Mouse (Mus musculus): ENCODE results near the gene Ctnnbl1. TPM values are rescaled to one million over a fixed set of nuclear protein-coding genes. Genes with fewer than 3 reads are reported as not detected.
A peak's percentile ranks its signal among the peaks of the same experiment; 100 is the strongest.

Gene Ctnnbl1
- polyA plus RNA-seq, 1 experiment from 2014 or later = 89.4 TPM

DNA sequence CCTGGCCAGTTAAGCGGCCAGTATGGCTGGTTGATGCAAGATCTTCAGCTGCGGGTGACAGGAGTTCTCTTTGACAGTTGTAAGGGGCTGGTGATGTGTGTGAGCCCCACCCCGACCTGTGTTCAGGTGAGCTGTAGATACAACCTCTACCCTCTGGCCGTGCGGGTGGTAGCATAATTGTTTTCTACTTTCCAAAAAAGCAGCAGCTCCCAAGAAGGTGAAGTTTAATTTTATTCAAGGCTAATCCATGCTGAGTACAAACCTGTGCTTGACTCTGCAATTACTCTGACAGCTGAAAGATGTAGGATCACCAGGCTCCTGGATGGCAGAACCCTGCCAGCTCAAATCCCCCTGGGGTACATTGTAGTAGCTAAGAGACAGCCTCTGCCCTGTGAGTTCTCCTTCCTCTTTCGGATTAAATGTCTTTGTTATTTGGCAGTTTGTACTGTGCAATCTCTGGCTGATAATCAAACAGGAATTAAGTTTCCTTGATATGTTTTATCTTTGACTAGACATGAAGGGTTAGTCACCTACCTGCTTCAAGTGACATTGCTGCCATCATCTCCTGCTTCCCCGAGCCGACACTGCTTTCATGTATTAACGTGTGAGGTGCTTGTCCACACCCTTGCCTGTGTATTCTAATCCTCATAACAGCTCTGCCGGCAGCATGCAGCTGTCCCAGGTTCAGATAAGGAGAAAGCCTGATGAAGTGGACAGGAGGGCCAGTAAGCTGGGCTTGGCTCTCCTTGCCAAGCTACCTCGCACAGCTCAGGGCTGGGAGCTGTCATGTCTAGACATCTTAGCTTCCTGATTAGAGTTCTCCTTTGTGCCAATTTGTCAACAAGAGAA, 77.1 kb downstream of the Ctnnbl1 start:
- Histone ChIP-seq H3K4me3 (ENCODE audit: low read depth, low read length) (no peak overlapping the region), H3K4me1 (ENCODE audit: control insufficient read depth, insufficient read depth, low read length) (no peaks in the 10 kb centered on the region), H3K36me3 (ENCODE audit: control insufficient read depth, insufficient read depth, low read length) (peaks cover 36% of the 10 kb centered on the region), H3K4me2 (ENCODE audit: low read length) (no peak overlapping the region), H3K9ac (ENCODE audit: low read length) (no peak overlapping the region), H3K9me3 (replicated peaks; ENCODE audit: control insufficient read depth, low read length) (no peaks in the 10 kb centered on the region), H3K27ac (ENCODE audit: low read depth, low read length) (no peak overlapping the region), H3K27me3 (replicated peaks; ENCODE audit: control insufficient read depth, insufficient read depth, low read length) (no peaks in the 10 kb centered on the region)
- no peak for ATAC-seq
- no peak for DNase-seq (ENCODE audit: low spot score)
- WGBS = 79% methylated on average over 11 of the region's 11 CpGs

DNA sequence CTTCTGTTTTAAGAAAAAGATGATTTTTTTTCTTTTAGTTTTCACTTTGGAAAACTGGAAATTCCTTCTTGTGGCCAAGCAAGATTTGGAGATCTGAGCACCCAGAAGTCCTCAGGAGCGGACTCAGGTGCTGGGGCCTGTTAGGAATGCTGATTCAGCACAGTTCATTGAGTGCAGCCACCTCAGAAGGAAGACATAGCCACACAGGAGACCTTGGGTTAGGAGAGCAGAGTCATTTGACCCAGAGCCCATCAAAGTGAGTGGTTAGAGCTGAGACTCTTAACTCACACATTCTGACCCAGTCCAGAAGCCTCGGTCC, 77.7 kb downstream of the Ctnnbl1 start:
- Histone ChIP-seq H3K9me3 (replicated peaks; ENCODE audit: control insufficient read depth, low read length) (no peaks in the 10 kb centered on the region), H3K27ac (ENCODE audit: low read depth, low read length) (no peak overlapping the region), H3K36me3 (ENCODE audit: control insufficient read depth, insufficient read depth, low read length) (peaks cover 39% of the 10 kb centered on the region), H3K4me3 (ENCODE audit: low read depth, low read length) (no peak overlapping the region), H3K9ac (ENCODE audit: low read length) (no peak overlapping the region), H3K4me2 (ENCODE audit: low read length) (no peak overlapping the region), H3K27me3 (replicated peaks; ENCODE audit: control insufficient read depth, insufficient read depth, low read length) (no peaks in the 10 kb centered on the region), H3K4me1 (ENCODE audit: control insufficient read depth, insufficient read depth, low read length) (no peaks in the 10 kb centered on the region)
- 94% methylated on average over 2 of the region's 2 CpGs for WGBS
- no peak for DNase-seq (ENCODE audit: low spot score)
- no peak for ATAC-seq

DNA sequence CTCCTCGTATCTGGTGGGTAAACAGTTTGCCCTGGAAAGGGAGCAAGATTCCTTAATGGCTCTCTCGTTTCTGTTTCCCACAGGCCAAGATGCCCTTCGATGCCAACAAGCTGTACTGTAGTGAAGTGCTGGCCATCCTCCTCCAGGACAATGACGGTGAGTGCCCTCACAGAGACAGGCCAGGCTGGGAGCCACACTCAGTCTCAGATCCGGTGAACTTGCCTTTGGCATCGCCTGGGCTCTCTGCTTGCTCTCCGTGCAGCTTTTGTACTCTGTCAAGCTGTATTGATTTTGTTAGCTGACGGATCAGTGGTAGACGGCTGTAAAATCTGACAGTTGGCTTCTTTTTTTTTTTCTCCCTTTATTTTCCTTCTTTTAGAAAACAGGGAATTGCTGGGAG, 80.5 kb downstream of the Ctnnbl1 start:
- DNase-seq (ENCODE audit: low spot score) = no peak
- no peak overlapping the region for H3K4me3 ChIP-seq (ENCODE audit: low read depth, low read length)
- H3K36me3 ChIP-seq (ENCODE audit: control insufficient read depth, insufficient read depth, low read length) = peaks cover 34% of the 10 kb centered on the region
- H3K9me3 ChIP-seq (replicated peaks; ENCODE audit: control insufficient read depth, low read length) = no peaks in the 10 kb centered on the region
- WGBS = 80% methylated on average over 9 of the region's 9 CpGs
- ATAC-seq = no peak
- H3K27me3 ChIP-seq (replicated peaks; ENCODE audit: control insufficient read depth, insufficient read depth, low read length) = no peaks in the 10 kb centered on the region
- H3K4me1 ChIP-seq (ENCODE audit: control insufficient read depth, insufficient read depth, low read length) = 0 out of 2 replicates have a peak, but pooled peaks cover 3% of the 10 kb centered on the region
- no peak overlapping the region for H3K9ac ChIP-seq (ENCODE audit: low read length)
- no peak overlapping the region for H3K4me2 ChIP-seq (ENCODE audit: low read length)
- no peak overlapping the region for H3K27ac ChIP-seq (ENCODE audit: low read depth, low read length)

DNA sequence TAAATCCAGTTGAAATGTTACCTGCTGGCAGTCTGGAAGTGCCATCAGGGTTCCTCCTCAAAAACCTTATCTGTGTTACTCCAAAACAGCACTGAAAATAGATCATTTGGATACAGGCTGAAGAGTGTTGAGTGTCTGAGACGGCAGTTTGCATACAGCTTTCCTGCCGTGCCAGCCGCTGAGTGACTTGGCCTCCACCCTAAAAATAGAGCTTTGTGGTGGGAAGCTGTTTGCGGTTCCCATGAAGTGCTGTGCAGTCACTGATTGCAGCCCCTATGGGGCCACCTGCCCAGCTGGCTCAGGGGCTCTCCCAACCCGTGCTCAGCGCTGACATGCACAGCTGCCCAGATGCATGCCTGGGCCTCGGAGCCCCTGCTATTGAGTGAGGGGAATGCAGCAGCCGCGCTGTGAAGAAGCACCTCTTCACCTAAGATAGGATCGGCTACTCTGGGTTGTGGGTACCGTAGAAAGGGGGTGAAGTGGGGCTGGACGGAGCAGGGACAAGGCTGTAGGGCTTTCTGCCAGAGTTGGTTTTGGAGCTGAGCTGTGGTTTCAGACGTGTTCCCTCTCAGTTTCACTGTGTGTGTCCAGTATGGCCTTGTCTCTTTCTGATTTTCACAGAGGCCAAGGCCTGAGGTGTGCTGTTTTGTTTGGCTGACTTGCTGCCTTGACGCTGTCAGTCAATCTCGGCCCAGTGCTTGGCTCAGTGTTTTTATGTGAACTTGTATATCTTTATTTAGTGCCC, 81.5 kb downstream of the Ctnnbl1 start:
- no peak overlapping the region for H3K4me3 ChIP-seq (ENCODE audit: low read depth, low read length)
- 0 out of 2 replicates have a peak, but pooled peaks cover 3% of the 10 kb centered on the region for H3K4me1 ChIP-seq (ENCODE audit: control insufficient read depth, insufficient read depth, low read length)
- 84% methylated on average over 15 of the region's 15 CpGs for WGBS
- no peak for ATAC-seq
- no peaks in the 10 kb centered on the region for H3K9me3 ChIP-seq (replicated peaks; ENCODE audit: control insufficient read depth, low read length)
- DNase-seq (ENCODE audit: low spot score) = no peak
- no peaks in the 10 kb centered on the region for H3K27me3 ChIP-seq (replicated peaks; ENCODE audit: control insufficient read depth, insufficient read depth, low read length)
- H3K36me3 ChIP-seq (ENCODE audit: control insufficient read depth, insufficient read depth, low read length) = peaks cover 34% of the 10 kb centered on the region
- no peak overlapping the region for H3K9ac ChIP-seq (ENCODE audit: low read length)
- no peak overlapping the region for H3K27ac ChIP-seq (ENCODE audit: low read depth, low read length)
- H3K4me2 ChIP-seq (ENCODE audit: low read length) = no peak overlapping the region

DNA sequence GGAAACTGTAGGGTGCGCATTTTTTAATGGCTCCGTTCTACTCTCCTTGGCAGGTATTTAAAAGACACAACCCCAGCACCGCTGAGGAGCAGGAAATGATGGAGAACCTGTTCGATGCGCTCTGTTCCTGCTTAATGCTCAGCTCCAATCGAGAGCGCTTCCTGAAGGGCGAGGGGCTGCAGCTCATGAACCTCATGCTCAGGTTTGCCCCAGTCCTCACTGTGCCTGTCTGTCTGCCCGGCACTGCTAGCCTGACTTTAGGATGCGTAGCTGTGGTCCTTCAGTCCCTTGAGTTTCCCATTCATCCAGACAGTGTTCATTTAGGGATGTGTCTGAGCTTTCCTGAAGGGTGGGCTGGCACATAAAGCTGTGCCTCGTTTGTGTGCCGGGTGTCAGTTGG, 82.2 kb downstream of the Ctnnbl1 start:
- DNase-seq (ENCODE audit: low spot score) (no peak), ATAC-seq (no peak)
- Histone ChIP-seq H3K27ac (ENCODE audit: low read depth, low read length) (no peak overlapping the region), H3K4me1 (ENCODE audit: control insufficient read depth, insufficient read depth, low read length) (0 out of 2 replicates have a peak, but pooled peaks cover 3% of the 10 kb centered on the region), H3K36me3 (ENCODE audit: control insufficient read depth, insufficient read depth, low read length) (peaks cover 37% of the 10 kb centered on the region), H3K27me3 (replicated peaks; ENCODE audit: control insufficient read depth, insufficient read depth, low read length) (no peaks in the 10 kb centered on the region), H3K4me3 (ENCODE audit: low read depth, low read length) (no peak overlapping the region), H3K9ac (ENCODE audit: low read length) (no peak overlapping the region), H3K9me3 (replicated peaks; ENCODE audit: control insufficient read depth, low read length) (no peaks in the 10 kb centered on the region), H3K4me2 (ENCODE audit: low read length) (no peak overlapping the region)
- 88% methylated on average over 12 of the region's 12 CpGs for WGBS

DNA sequence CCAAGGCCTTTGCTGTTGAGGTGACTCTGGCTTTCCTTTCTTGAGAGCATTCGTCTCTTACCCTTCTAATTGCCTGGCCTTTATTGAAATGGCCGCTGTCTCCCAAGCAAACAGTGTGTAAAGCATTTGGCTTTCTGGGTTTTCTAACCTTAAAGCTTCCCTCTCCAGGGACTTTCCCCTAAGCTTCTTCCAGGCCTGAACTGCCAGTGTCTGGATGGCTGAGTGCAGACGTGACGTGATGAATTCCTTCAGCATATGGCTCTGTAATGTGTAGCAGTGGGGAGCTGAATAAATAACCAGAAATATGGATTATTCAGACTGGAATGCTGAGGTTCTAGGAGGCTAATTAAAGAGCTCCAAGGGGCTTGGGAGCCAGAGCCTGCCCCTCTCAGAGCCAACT, 84.1 kb downstream of the Ctnnbl1 start:
- H3K9ac ChIP-seq (ENCODE audit: low read length) = no peak overlapping the region
- WGBS = 25% methylated on average over 4 of the region's 4 CpGs
- H3K27me3 ChIP-seq (replicated peaks; ENCODE audit: control insufficient read depth, insufficient read depth, low read length) = no peaks in the 10 kb centered on the region
- DNase-seq (ENCODE audit: low spot score) (peak; percentile 49), ATAC-seq (no peak)
- peaks cover 36% of the 10 kb centered on the region for H3K36me3 ChIP-seq (ENCODE audit: control insufficient read depth, insufficient read depth, low read length)
- no peak overlapping the region for H3K4me3 ChIP-seq (ENCODE audit: low read depth, low read length)
- H3K9me3 ChIP-seq (replicated peaks; ENCODE audit: control insufficient read depth, low read length) = no peaks in the 10 kb centered on the region
- peak overlapping the region; percentile 69 for H3K27ac ChIP-seq (ENCODE audit: low read depth, low read length)
- H3K4me2 ChIP-seq (ENCODE audit: low read length) = no peak overlapping the region
- H3K4me1 ChIP-seq (ENCODE audit: control insufficient read depth, insufficient read depth, low read length) = 0 out of 2 replicates have a peak, but pooled peaks cover 3% of the 10 kb centered on the region

DNA sequence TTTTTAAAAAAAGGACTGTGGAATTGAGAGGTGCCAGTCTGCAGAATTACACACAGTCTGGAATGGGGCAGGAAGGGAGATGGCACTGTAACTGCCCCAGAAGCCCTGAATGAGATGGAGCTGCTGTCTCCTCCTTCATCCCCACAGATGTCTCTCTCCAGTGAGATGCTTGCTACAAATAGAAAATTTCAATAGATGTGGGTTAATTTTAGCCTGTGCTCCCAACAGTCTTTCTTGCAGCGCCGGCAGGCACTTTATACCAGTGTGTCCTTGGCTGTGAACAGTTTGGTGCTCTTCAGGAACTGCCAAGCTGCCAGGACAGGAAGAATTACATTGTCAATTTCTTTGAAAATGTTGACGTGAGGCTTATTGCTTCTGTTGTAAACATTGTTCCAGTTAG, 86.3 kb downstream of the Ctnnbl1 start:
- WGBS = 78% methylated on average over 3 of the region's 3 CpGs
- Histone ChIP-seq H3K4me3 (ENCODE audit: low read depth, low read length) (no peak overlapping the region), H3K4me1 (ENCODE audit: control insufficient read depth, insufficient read depth, low read length) (0 out of 2 replicates have a peak, but pooled peaks cover 3% of the 10 kb centered on the region), H3K4me2 (ENCODE audit: low read length) (no peak overlapping the region), H3K27me3 (replicated peaks; ENCODE audit: control insufficient read depth, insufficient read depth, low read length) (no peaks in the 10 kb centered on the region), H3K36me3 (ENCODE audit: control insufficient read depth, insufficient read depth, low read length) (peaks cover 26% of the 10 kb centered on the region), H3K27ac (ENCODE audit: low read depth, low read length) (no peak overlapping the region), H3K9ac (ENCODE audit: low read length) (no peak overlapping the region), H3K9me3 (replicated peaks; ENCODE audit: control insufficient read depth, low read length) (no peaks in the 10 kb centered on the region)
- DNase-seq (ENCODE audit: low spot score) (no peak), ATAC-seq (no peak)

DNA sequence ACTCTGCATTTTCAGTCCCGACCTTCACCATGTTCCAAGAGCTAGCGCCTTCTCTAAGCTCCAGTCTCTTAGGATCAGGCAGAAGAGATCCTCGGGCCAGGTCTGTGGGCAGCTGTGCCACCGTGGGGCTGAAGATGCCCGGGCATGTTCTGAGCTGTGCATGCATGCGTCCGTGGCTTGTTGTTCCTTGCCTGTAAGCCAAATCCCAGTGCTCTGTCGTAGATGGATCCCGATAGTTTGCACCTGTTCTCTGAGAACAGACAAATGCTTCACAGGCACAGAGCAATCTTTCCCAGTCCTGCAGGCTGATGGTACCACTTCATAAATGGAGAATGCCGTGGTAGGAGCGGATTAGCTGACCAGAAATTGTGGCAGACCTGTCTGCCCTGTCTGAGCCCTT, 87.0 kb downstream of the Ctnnbl1 start:
- no peak for ATAC-seq
- H3K27ac ChIP-seq (ENCODE audit: low read depth, low read length) = no peak overlapping the region
- 0 out of 2 replicates have a peak, but pooled peaks cover 3% of the 10 kb centered on the region for H3K4me1 ChIP-seq (ENCODE audit: control insufficient read depth, insufficient read depth, low read length)
- DNase-seq (ENCODE audit: low spot score) = no peak
- H3K9ac ChIP-seq (ENCODE audit: low read length) = no peak overlapping the region
- no peak overlapping the region for H3K4me2 ChIP-seq (ENCODE audit: low read length)
- whole genome bisulfite sequencing = 90% methylated on average over 11 of the region's 11 CpGs
- no peaks in the 10 kb centered on the region for H3K9me3 ChIP-seq (replicated peaks; ENCODE audit: control insufficient read depth, low read length)
- no peaks in the 10 kb centered on the region for H3K27me3 ChIP-seq (replicated peaks; ENCODE audit: control insufficient read depth, insufficient read depth, low read length)
- peaks cover 19% of the 10 kb centered on the region for H3K36me3 ChIP-seq (ENCODE audit: control insufficient read depth, insufficient read depth, low read length)
- no peak overlapping the region for H3K4me3 ChIP-seq (ENCODE audit: low read depth, low read length)

DNA sequence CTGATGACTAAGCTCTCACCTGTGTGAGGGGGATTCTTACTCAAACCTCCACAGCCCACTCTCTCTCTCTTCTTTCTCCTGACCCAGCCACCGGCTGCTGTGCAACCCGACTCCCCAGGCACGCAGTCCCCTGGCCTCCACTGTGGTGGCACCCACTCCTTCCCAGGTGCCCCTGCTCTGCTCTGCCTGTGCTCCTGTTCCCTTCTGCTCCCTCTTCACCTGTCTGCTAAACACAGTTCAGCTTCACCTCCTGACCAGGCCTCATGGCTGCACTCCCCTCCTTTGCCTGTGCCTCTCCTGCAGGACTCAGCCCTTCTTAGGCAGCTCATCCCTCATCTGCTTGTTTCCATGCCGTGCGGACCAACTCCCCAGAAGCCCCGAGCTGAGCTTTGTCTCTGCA, 92.9 kb downstream of the Ctnnbl1 start:
- Histone ChIP-seq H3K9ac (ENCODE audit: low read length) (no peak overlapping the region), H3K27me3 (replicated peaks; ENCODE audit: control insufficient read depth, insufficient read depth, low read length) (no peaks in the 10 kb centered on the region), H3K36me3 (ENCODE audit: control insufficient read depth, insufficient read depth, low read length) (0 out of 2 replicates have a peak, but pooled peaks cover 3% of the 10 kb centered on the region), H3K27ac (ENCODE audit: low read depth, low read length) (no peak overlapping the region), H3K4me1 (ENCODE audit: control insufficient read depth, insufficient read depth, low read length) (no peaks in the 10 kb centered on the region), H3K4me3 (ENCODE audit: low read depth, low read length) (no peak overlapping the region), H3K9me3 (replicated peaks; ENCODE audit: control insufficient read depth, low read length) (no peaks in the 10 kb centered on the region), H3K4me2 (ENCODE audit: low read length) (no peak overlapping the region)
- no peak for DNase-seq (ENCODE audit: low spot score)
- ATAC-seq = no peak
- 87% methylated on average over 6 of the region's 6 CpGs for WGBS
